Comparison of ENCODE assay signal across 10 mouse cellular contexts in genomic region chr7:104353600-104353967, GRCm38 (mm10). TPM values are rescaled to one million over a fixed set of nuclear protein-coding genes. Genes with fewer than 3 reads are reported as not detected.
DNase-seq lines count a peak whose midpoint lies in the region; ATAC-seq and TF ChIP-seq lines count a peak whose summit lies in the region.
"Had no signal": no experiment of that assay in that cellular context is flagged by ENCODE, and none has a peak within 500 bp of the region (broad histone marks: within the 10 kb centered on the region; RNA-seq: fewer than 3 reads in every experiment).

No protein-coding gene starts in this region.

- no peaks in the 10 kb centered on the region for H3K9me3 ChIP-seq in hindbrain, embryonic 10.5 days
- H3K9me3 ChIP-seq in hindbrain, embryonic 13.5 days: no peaks in the 10 kb centered on the region
- no peaks in the 10 kb centered on the region for H3K9me3 ChIP-seq in G1E (replicated peaks)
- H3K9me3 ChIP-seq in erythroblast, embryonic 14.5 days (ENCODE audit: control insufficient read depth, low read length): no peaks in the 10 kb centered on the region
- H3K9me3 ChIP-seq in liver, embryonic 16.5 days (replicated peaks; ENCODE audit: control insufficient read depth, low read length): no peaks in the 10 kb centered on the region

- H3K36me3 ChIP-seq in hindbrain, embryonic 10.5 days: no peaks in the 10 kb centered on the region
- H3K36me3 ChIP-seq in hindbrain, embryonic 13.5 days: no peaks in the 10 kb centered on the region
- H3K36me3 ChIP-seq in G1E (replicated peaks): no peaks in the 10 kb centered on the region
- H3K36me3 ChIP-seq in erythroblast, embryonic 14.5 days (ENCODE audit: control insufficient read depth): no peaks in the 10 kb centered on the region
- H3K36me3 ChIP-seq in liver, embryonic 16.5 days (ENCODE audit: control insufficient read depth, insufficient read depth): no peaks in the 10 kb centered on the region

- whole genome bisulfite sequencing in hindbrain, embryonic 10.5 days: 81% methylated on average over 2 of the region's 2 CpGs
- 85% methylated on average over 2 of the region's 2 CpGs for WGBS in hindbrain, embryonic 13.5 days
- 59% methylated on average over 2 of the region's 2 CpGs for WGBS in liver, embryonic 16.5 days (ENCODE audit: insufficient replicate concordance)

- peak overlapping the region; percentile 45; the same call in 1 of the 2 replicates for H3K4me3 ChIP-seq in hindbrain, embryonic 10.5 days
- H3K4me3 ChIP-seq in hindbrain, embryonic 13.5 days: no peak overlapping the region
- H3K4me3 ChIP-seq in G1E (ENCODE audit: low read depth, low read length): peak overlapping the region; percentile 69
- H3K4me3 ChIP-seq in erythroblast, embryonic 14.5 days (replicated peaks): peak overlapping the region; percentile 65
- peak overlapping the region; percentile 65 for H3K4me3 ChIP-seq in liver, embryonic 16.5 days (ENCODE audit: low read depth, low read length)

- TF ChIP-seq CTCF in G1E (IDR thresholded peaks at IDR 0.05; ENCODE audit: low read depth, low read length): no peak

- no peak overlapping the region for H3K27ac ChIP-seq in hindbrain, embryonic 10.5 days
- H3K27ac ChIP-seq in hindbrain, embryonic 13.5 days: no peak overlapping the region
- H3K27ac ChIP-seq in liver, embryonic 16.5 days (ENCODE audit: low read length): peak overlapping the region; percentile 29; the same call in 1 of the 2 replicates

- no peak overlapping the region for H3K9ac ChIP-seq in hindbrain, embryonic 13.5 days
- no peak overlapping the region for H3K9ac ChIP-seq in liver, embryonic 16.5 days (ENCODE audit: low read depth, low read length)

- H3K4me1 ChIP-seq in hindbrain, embryonic 10.5 days (replicated peaks): no peaks in the 10 kb centered on the region
- no peaks in the 10 kb centered on the region for H3K4me1 ChIP-seq in hindbrain, embryonic 13.5 days (replicated peaks)
- H3K4me1 ChIP-seq in G1E (ENCODE audit: insufficient read depth, low read depth, low read length): peaks cover 5% of the 10 kb centered on the region; the same call in 1 of the 2 replicates
- peaks cover 14% of the 10 kb centered on the region for H3K4me1 ChIP-seq in erythroblast, embryonic 14.5 days (ENCODE audit: control insufficient read depth)
- H3K4me1 ChIP-seq in liver, embryonic 16.5 days (ENCODE audit: control insufficient read depth, low read depth, low read length): peaks cover 4% of the 10 kb centered on the region

- H3K4me2 ChIP-seq in hindbrain, embryonic 13.5 days: no peak overlapping the region
- peak overlapping the region; percentile 78 for H3K4me2 ChIP-seq in liver, embryonic 16.5 days (ENCODE audit: low read depth, low read length)

- H3K27me3 ChIP-seq in hindbrain, embryonic 10.5 days (ENCODE audit: insufficient read depth, poor library complexity, severe bottlenecking): no peaks in the 10 kb centered on the region
- H3K27me3 ChIP-seq in hindbrain, embryonic 13.5 days: no peaks in the 10 kb centered on the region
- no peaks in the 10 kb centered on the region for H3K27me3 ChIP-seq in G1E (ENCODE audit: insufficient read depth, low read length)
- no peaks in the 10 kb centered on the region for H3K27me3 ChIP-seq in erythroblast, embryonic 14.5 days (ENCODE audit: control insufficient read depth)
- no peaks in the 10 kb centered on the region for H3K27me3 ChIP-seq in liver, embryonic 16.5 days (ENCODE audit: control insufficient read depth, insufficient read depth, low read depth, low read length)

- ATAC-seq in hindbrain, embryonic 13.5 days (ENCODE audit: low FRiP score): no peak
- 0 out of 2 replicates have a peak, but pooled peaks have one; percentile 3 for ATAC-seq in G1E (ENCODE audit: extremely low read depth, insufficient number of reproducible peaks, low FRiP score, poor library complexity, severe bottlenecking)
- ATAC-seq in liver, embryonic 16.5 days (ENCODE audit: low read depth): no peak

- DNase-seq in hindbrain, embryonic 10.5 days (ENCODE audit: low spot score): no peak
- no peak for DNase-seq in G1E (ENCODE audit: low spot score)
- DNase-seq in cerebellum, adult 11-12 months: no peak
- DNase-seq in embryo, embryonic 9.5 days (ENCODE audit: extremely low spot score): no peak
- DNase-seq in adrenal gland, postnatal 36 days: no peak

RNA-seq across cellular contexts. Expression of gene Trim12c, which starts 0.4 kb away (rescaled TPM):
- 0.51 and 0.67 TPM in 2 replicates for polyA plus RNA-seq in hindbrain, embryonic 10.5 days (2016; fragmentation: Nextera tagmentation; extraction: Ambion mirVana)
- polyA plus RNA-seq in hindbrain, embryonic 13.5 days (2015; fragmentation: Nextera tagmentation; extraction: Ambion mirVana): 1.6 and 1.9 TPM in 2 replicates
- 20.3 and 20.5 TPM in 2 replicates for total RNA-seq in G1E (2014; fragmentation: Nextera tagmentation)
- 45.8 and 61.2 TPM in 2 replicates for total RNA-seq in G1E (2017)
- polyA plus RNA-seq in G1E (2012): 0.68 and 1.3 TPM in 2 replicates
- polyA plus RNA-seq in erythroblast, embryonic 14.5 days (2012): 0.04 and 0.05 TPM in 2 replicates
- 0.97 and 1.0 TPM in 2 replicates for polyA plus RNA-seq in liver, embryonic 16.5 days (2015; fragmentation: Nextera tagmentation; extraction: Ambion mirVana)
- total RNA-seq in adrenal gland, postnatal 36 days (2021): 10 to 100 TPM in 1 of 2 experiments, 1 to 10 TPM in 1; 9.9 to 14.6 TPM

RNA-seq across cellular contexts. Expression of gene Trim30b, which starts 16.1 kb away (rescaled TPM):
- not detected in 2 replicates for polyA plus RNA-seq in hindbrain, embryonic 10.5 days (2016; fragmentation: Nextera tagmentation; extraction: Ambion mirVana)
- polyA plus RNA-seq in hindbrain, embryonic 13.5 days (2015; fragmentation: Nextera tagmentation; extraction: Ambion mirVana): not detected in 2 replicates
- total RNA-seq in G1E (2014; fragmentation: Nextera tagmentation) (not detected in 2 replicates), G1E (2017) (0.12 and 0.22 TPM in 2 replicates)
- not detected in 2 replicates for polyA plus RNA-seq in G1E (2012)
- polyA plus RNA-seq in erythroblast, embryonic 14.5 days (2012): not detected in 2 replicates
- 0.23 and 0.31 TPM in 2 replicates for polyA plus RNA-seq in liver, embryonic 16.5 days (2015; fragmentation: Nextera tagmentation; extraction: Ambion mirVana)
- under 1 TPM; 0.10 to 0.26 TPM for total RNA-seq in adrenal gland, postnatal 36 days (2021)
- total RNA-seq: ES-E14; gastrocnemius, postnatal 36 days had no signal

RNA-seq across cellular contexts. Expression of gene Trim34b, which starts 24.3 kb away (rescaled TPM):
- polyA plus RNA-seq in hindbrain, embryonic 10.5 days (2016; fragmentation: Nextera tagmentation; extraction: Ambion mirVana): not detected in 2 replicates
- polyA plus RNA-seq in hindbrain, embryonic 13.5 days (2015; fragmentation: Nextera tagmentation; extraction: Ambion mirVana): not detected in 2 replicates
- total RNA-seq in G1E (2014; fragmentation: Nextera tagmentation) (10.8 and 11.2 TPM in 2 replicates), G1E (2017) (6.8 and 7.6 TPM in 2 replicates)
- polyA plus RNA-seq in G1E (2012): 0.14 and 0.34 TPM in 2 replicates
- polyA plus RNA-seq in erythroblast, embryonic 14.5 days (2012): not detected in 2 replicates
- polyA plus RNA-seq in liver, embryonic 16.5 days (2015; fragmentation: Nextera tagmentation; extraction: Ambion mirVana): 0.13 TPM in 1 of 2 replicates, not detected in the other
- total RNA-seq in adrenal gland, postnatal 36 days (2021): 1 to 10 TPM in 1 of 2 experiments, under 1 TPM in 1; 0.76 to 1.1 TPM

RNA-seq across cellular contexts. Expression of gene Trim12a, which starts 38.3 kb away (rescaled TPM):
- polyA plus RNA-seq in hindbrain, embryonic 10.5 days (2016; fragmentation: Nextera tagmentation; extraction: Ambion mirVana): 1.6 and 2.4 TPM in 2 replicates
- polyA plus RNA-seq in hindbrain, embryonic 13.5 days (2015; fragmentation: Nextera tagmentation; extraction: Ambion mirVana): 2.4 and 2.5 TPM in 2 replicates
- total RNA-seq in G1E (2014; fragmentation: Nextera tagmentation) (0.30 and 3.8 TPM in 2 replicates), G1E (2017) (not detected in 2 replicates)
- polyA plus RNA-seq in G1E (2012): not detected in 2 replicates
- polyA plus RNA-seq in erythroblast, embryonic 14.5 days (2012): not detected in 2 replicates
- polyA plus RNA-seq in liver, embryonic 16.5 days (2015; fragmentation: Nextera tagmentation; extraction: Ambion mirVana): 2.8 and 3.0 TPM in 2 replicates
- 10 to 100 TPM in 1 of 2 experiments, 1 to 10 TPM in 1; 9.7 to 19.6 TPM for total RNA-seq in adrenal gland, postnatal 36 days (2021)
- total RNA-seq: ES-E14 had no signal

RNA-seq across cellular contexts. Expression of gene Trim30c, which starts 47.1 kb away (rescaled TPM):
- polyA plus RNA-seq in hindbrain, embryonic 10.5 days (2016; fragmentation: Nextera tagmentation; extraction: Ambion mirVana): 0.12 TPM in 1 of 2 replicates, not detected in the other
- not detected in 2 replicates for polyA plus RNA-seq in hindbrain, embryonic 13.5 days (2015; fragmentation: Nextera tagmentation; extraction: Ambion mirVana)
- total RNA-seq in G1E (2014; fragmentation: Nextera tagmentation) (not detected in 2 replicates), G1E (2017) (not detected in 2 replicates)
- not detected in 2 replicates for polyA plus RNA-seq in G1E (2012)
- polyA plus RNA-seq in erythroblast, embryonic 14.5 days (2012): not detected in 2 replicates
- polyA plus RNA-seq in liver, embryonic 16.5 days (2015; fragmentation: Nextera tagmentation; extraction: Ambion mirVana): 0.30 and 0.34 TPM in 2 replicates
- under 1 TPM in 1 of 2 experiments, not detected in 1; 0.17 TPM for total RNA-seq in adrenal gland, postnatal 36 days (2021)
- total RNA-seq: ES-E14; gastrocnemius, postnatal 36 days had no signal
